Mouse (Mus musculus): ENCODE data around the gene 1700011L22Rik. TPM values are rescaled to one million over a fixed set of nuclear protein-coding genes. Genes with fewer than 3 reads are reported as not detected.
A peak's percentile ranks its signal among the peaks of the same experiment; 100 is the strongest.

Gene 1700011L22Rik
- polyA plus RNA-seq, 1 experiment from 2014 or later, result not detected

- Histone ChIP-seq H3K4me3 (no peak overlapping the region), H3K27ac (no peak overlapping the region), H3K4me2 (no peak overlapping the region), H3K36me3 (peaks cover 17% of the 10 kb centered on the region; the same call in 1 of the 2 replicates), H3K4me1 (replicated peaks) (0 out of 2 replicates have a peak, but pooled peaks cover 7% of the 10 kb centered on the region), H3K27me3 (no peaks in the 10 kb centered on the region), H3K9me3 (replicated peaks) (no peaks in the 10 kb centered on the region), H3K9ac (no peak overlapping the region)
- ATAC-seq (replicated peaks; ENCODE audit: insufficient number of reproducible peaks, insufficient read depth, low FRiP score, low read depth), result no peak
- WGBS, result 87% methylated on average over 6 of the region's 6 CpGs
These were observed 33.1 kb upstream of the 1700011L22Rik start for GRCm38 (mm10) chr8:79281376-79281890.

GRCm38 (mm10) chr8:79277264-79277870, 29.0 kb upstream of the 1700011L22Rik start:
- Histone ChIP-seq H3K27ac (no peak overlapping the region), H3K9me3 (replicated peaks) (no peaks in the 10 kb centered on the region), H3K36me3 (peaks cover 25% of the 10 kb centered on the region; the same call in 1 of the 2 replicates), H3K4me2 (no peak overlapping the region), H3K4me3 (no peak overlapping the region), H3K27me3 (no peaks in the 10 kb centered on the region), H3K9ac (no peak overlapping the region), H3K4me1 (replicated peaks) (peaks cover 21% of the 10 kb centered on the region)
- 50% methylated on average over 8 of the region's 8 CpGs for WGBS
- 0 out of 2 replicates have a peak, but pooled peaks have one; percentile 54 for ATAC-seq (replicated peaks; ENCODE audit: insufficient number of reproducible peaks, insufficient read depth, low FRiP score, low read depth)

GRCm38 (mm10) chr8:79274940-79275339, 26.6 kb upstream of the 1700011L22Rik start:
- Histone ChIP-seq H3K27ac (no peak overlapping the region), H3K36me3 (peaks cover 22% of the 10 kb centered on the region; the same call in 1 of the 2 replicates), H3K9me3 (replicated peaks) (no peaks in the 10 kb centered on the region), H3K4me1 (replicated peaks) (peaks cover 21% of the 10 kb centered on the region), H3K4me3 (no peak overlapping the region), H3K4me2 (no peak overlapping the region), H3K27me3 (no peaks in the 10 kb centered on the region), H3K9ac (no peak overlapping the region)
- WGBS, result 91% methylated on average over 10 of the region's 10 CpGs
- ATAC-seq (replicated peaks; ENCODE audit: insufficient number of reproducible peaks, insufficient read depth, low FRiP score, low read depth), result no peak

DNA sequence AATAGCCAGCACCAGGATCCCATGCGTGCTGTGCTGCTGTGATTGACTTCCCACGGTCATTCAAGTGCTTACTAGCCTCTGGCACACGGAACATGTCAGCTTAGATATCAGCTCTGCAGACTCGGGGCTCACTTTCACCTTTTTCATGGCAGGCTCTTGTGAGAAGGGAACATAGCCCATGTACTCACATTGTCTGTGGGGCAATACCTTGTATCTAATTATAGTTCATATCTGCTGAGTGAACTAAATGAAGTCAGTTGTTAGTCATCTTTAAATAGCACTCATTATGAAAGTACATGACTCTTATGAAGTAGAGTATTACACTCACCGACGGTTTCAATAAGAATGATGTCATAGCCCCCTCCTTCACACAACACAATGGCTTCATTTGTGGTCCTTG, 25.4 kb upstream of the 1700011L22Rik start:
- Histone ChIP-seq H3K27me3 (no peaks in the 10 kb centered on the region), H3K9me3 (replicated peaks) (no peaks in the 10 kb centered on the region), H3K27ac (peak overlapping the region; percentile 65), H3K4me3 (no peak overlapping the region), H3K4me2 (no peak overlapping the region), H3K9ac (no peak overlapping the region), H3K4me1 (replicated peaks) (peaks cover 21% of the 10 kb centered on the region), H3K36me3 (peaks cover 19% of the 10 kb centered on the region; the same call in 1 of the 2 replicates)
- WGBS, result 41% methylated on average over 6 of the region's 6 CpGs
- peak; percentile 40; the same call in 1 of the 2 replicates for ATAC-seq (replicated peaks; ENCODE audit: insufficient number of reproducible peaks, insufficient read depth, low FRiP score, low read depth)

DNA sequence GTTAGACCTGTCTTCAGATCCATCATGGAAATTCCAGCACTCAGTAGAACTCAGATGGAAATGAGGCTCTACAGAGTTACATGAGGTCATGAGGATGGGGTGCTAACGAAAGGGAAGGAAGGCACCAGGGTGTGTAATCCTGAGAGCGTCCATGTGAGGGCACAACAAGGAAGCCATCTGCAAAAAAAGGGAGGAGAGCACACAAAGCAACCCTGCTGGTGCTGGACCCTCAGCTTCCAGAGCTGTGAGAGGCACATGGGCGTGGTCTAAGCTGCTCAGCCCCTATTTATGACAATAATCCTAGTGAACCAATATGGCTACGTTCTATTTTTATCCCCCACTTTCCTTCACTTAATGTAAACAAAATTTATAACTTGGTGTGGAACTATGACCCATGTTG, 24.3 kb upstream of the 1700011L22Rik start:
- no peak for ATAC-seq (replicated peaks; ENCODE audit: insufficient number of reproducible peaks, insufficient read depth, low FRiP score, low read depth)
- H3K9ac ChIP-seq, result no peak overlapping the region
- no peaks in the 10 kb centered on the region for H3K9me3 ChIP-seq (replicated peaks)
- H3K27me3 ChIP-seq, result no peaks in the 10 kb centered on the region
- WGBS, result 77% methylated on average over 4 of the region's 4 CpGs
- H3K4me1 ChIP-seq (replicated peaks), result peaks cover 19% of the 10 kb centered on the region
- H3K36me3 ChIP-seq, result peaks cover 23% of the 10 kb centered on the region
- no peak overlapping the region for H3K27ac ChIP-seq
- H3K4me3 ChIP-seq, result no peak overlapping the region
- H3K4me2 ChIP-seq, result no peak overlapping the region

GRCm38 (mm10) chr8:79268921-79269320, 20.6 kb upstream of the 1700011L22Rik start:
- Histone ChIP-seq H3K27ac (no peak overlapping the region), H3K4me2 (no peak overlapping the region), H3K36me3 (peaks cover 26% of the 10 kb centered on the region), H3K27me3 (no peaks in the 10 kb centered on the region), H3K4me3 (no peak overlapping the region), H3K9me3 (replicated peaks) (no peaks in the 10 kb centered on the region), H3K4me1 (replicated peaks) (peaks cover 8% of the 10 kb centered on the region), H3K9ac (no peak overlapping the region)
- WGBS, result 93% methylated on average over 7 of the region's 7 CpGs
- ATAC-seq (replicated peaks; ENCODE audit: insufficient number of reproducible peaks, insufficient read depth, low FRiP score, low read depth), result no peak

DNA sequence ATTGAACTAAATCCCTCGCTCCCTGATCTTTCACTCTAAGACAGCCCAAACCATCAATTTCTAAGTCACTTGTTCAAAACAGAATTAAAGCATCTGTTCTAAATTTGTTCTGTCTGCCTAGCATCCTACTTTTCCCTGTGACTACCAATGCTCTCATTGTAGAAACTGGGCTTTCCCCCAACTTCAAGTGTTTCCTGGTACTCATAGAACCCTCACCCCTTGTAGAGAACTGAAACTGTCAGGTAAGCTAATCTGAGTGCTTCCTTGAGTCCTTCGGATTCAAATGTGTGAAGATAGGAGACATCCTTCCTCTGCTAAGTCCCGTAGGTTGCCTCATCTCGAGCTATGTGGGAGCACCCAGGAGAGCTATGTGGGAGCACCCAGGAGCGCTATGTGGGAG, 13.6 kb upstream of the 1700011L22Rik start:
- no peak overlapping the region for H3K9ac ChIP-seq
- H3K27me3 ChIP-seq, result no peaks in the 10 kb centered on the region
- 87% methylated on average over 5 of the region's 5 CpGs for WGBS
- H3K36me3 ChIP-seq, result no peaks in the 10 kb centered on the region
- no peak overlapping the region for H3K27ac ChIP-seq
- no peaks in the 10 kb centered on the region for H3K4me1 ChIP-seq (replicated peaks)
- H3K9me3 ChIP-seq (replicated peaks), result no peaks in the 10 kb centered on the region
- ATAC-seq (replicated peaks; ENCODE audit: insufficient number of reproducible peaks, insufficient read depth, low FRiP score, low read depth), result no peak
- H3K4me2 ChIP-seq, result no peak overlapping the region
- H3K4me3 ChIP-seq, result no peak overlapping the region

DNA sequence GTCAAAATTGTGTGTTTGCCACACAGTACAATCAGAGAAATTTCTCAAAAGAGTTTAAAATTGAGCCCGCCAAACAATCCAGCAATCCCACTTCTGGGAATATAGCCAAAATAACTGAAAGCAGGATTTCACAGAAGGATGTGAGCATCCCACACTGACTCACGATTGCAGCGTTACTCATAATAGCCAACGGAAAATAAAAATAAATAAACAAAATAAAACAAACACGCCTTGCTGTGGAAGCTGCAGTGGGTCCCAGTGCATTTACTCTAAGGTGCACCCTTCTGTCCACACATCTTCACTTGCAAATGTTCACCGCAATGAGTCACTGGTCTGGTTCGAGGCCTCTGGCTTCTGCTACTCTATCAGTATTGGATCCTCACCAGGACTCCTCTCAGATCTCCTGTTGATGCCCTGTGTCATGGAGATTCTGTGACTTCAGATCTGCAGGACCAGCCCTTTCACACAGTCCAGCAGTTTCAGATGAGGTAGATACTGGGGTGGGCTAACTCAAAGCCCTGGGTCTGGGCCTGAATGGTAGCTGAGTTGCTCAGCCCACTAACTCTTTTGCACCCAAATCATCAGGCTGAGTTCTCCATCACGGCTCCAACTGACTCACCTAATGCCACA, 7.8 kb upstream of the 1700011L22Rik start:
- no peaks in the 10 kb centered on the region for H3K36me3 ChIP-seq
- no peak overlapping the region for H3K4me3 ChIP-seq
- H3K4me2 ChIP-seq, result no peak overlapping the region
- no peaks in the 10 kb centered on the region for H3K27me3 ChIP-seq
- 0 out of 2 replicates have a peak, but pooled peaks cover under 1% of the 10 kb centered on the region for H3K4me1 ChIP-seq (replicated peaks)
- no peak overlapping the region for H3K9ac ChIP-seq
- no peak for ATAC-seq (replicated peaks; ENCODE audit: insufficient number of reproducible peaks, insufficient read depth, low FRiP score, low read depth)
- no peaks in the 10 kb centered on the region for H3K9me3 ChIP-seq (replicated peaks)
- WGBS, result 63% methylated on average over 8 of the region's 8 CpGs
- no peak overlapping the region for H3K27ac ChIP-seq

DNA sequence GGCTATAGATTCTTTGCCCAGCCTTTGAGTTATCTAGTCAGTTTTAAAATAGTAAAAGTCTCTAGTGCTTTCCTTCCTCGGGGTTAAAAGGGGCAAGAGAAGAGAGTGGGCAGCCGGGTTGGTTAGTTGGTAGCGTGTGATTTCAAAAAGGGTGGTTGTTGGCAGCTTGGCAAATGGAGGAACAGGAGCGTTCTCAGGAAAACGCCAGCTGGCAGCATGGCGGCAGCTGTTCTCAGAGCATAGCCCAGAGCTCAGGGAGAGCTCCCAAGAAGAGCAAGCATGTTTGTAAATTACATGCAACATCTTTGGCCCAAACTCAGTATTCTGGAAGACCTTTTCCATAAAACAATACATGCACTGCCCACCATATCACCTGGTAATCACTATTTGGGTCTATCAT, 5.4 kb upstream of the 1700011L22Rik start:
- no peaks in the 10 kb centered on the region for H3K27me3 ChIP-seq
- H3K9ac ChIP-seq, result no peak overlapping the region
- no peak overlapping the region for H3K4me3 ChIP-seq
- WGBS, result 80% methylated on average over 6 of the region's 6 CpGs
- H3K36me3 ChIP-seq, result no peaks in the 10 kb centered on the region
- no peak overlapping the region for H3K27ac ChIP-seq
- no peak overlapping the region for H3K4me2 ChIP-seq
- 0 out of 2 replicates have a peak, but pooled peaks cover 5% of the 10 kb centered on the region for H3K4me1 ChIP-seq (replicated peaks)
- no peaks in the 10 kb centered on the region for H3K9me3 ChIP-seq (replicated peaks)
- ATAC-seq (replicated peaks; ENCODE audit: insufficient number of reproducible peaks, insufficient read depth, low FRiP score, low read depth), result no peak

- Histone ChIP-seq H3K9ac (no peak overlapping the region), H3K4me2 (no peak overlapping the region), H3K36me3 (no peaks in the 10 kb centered on the region), H3K9me3 (replicated peaks) (no peaks in the 10 kb centered on the region), H3K27ac (no peak overlapping the region), H3K4me3 (no peak overlapping the region), H3K4me1 (replicated peaks) (peaks cover 25% of the 10 kb centered on the region), H3K27me3 (no peaks in the 10 kb centered on the region)
- WGBS, result 77% methylated on average over 2 of the region's 2 CpGs
- ATAC-seq (replicated peaks; ENCODE audit: insufficient number of reproducible peaks, insufficient read depth, low FRiP score, low read depth), result no peak
These were observed 4.9 kb downstream of the 1700011L22Rik start for GRCm38 (mm10) chr8:79243422-79243821.

- WGBS, result 66% methylated on average over 7 of the region's 7 CpGs
- Histone ChIP-seq H3K4me3 (no peak overlapping the region), H3K27ac (no peak overlapping the region), H3K4me2 (no peak overlapping the region), H3K27me3 (no peaks in the 10 kb centered on the region), H3K9ac (no peak overlapping the region), H3K4me1 (replicated peaks) (no peaks in the 10 kb centered on the region), H3K9me3 (replicated peaks) (no peaks in the 10 kb centered on the region), H3K36me3 (no peaks in the 10 kb centered on the region)
- no peak for ATAC-seq (replicated peaks; ENCODE audit: insufficient number of reproducible peaks, insufficient read depth, low FRiP score, low read depth)
These were observed 8.4 kb downstream of the 1700011L22Rik start for GRCm38 (mm10) chr8:79239996-79240395.

Data from heart, embryonic 15.5 days (tissue).